Mouse (Mus musculus) heart, embryonic 14.5 days (tissue): Measurements from ENCODE around the gene Focad. TPM values are rescaled to one million over a fixed set of nuclear protein-coding genes. Genes with fewer than 3 reads are reported as not detected.

ENCODE experiments used
- ATAC-seq: fragments of 200-750 bp; cut with Nextera tagmentation; 2 replicates; pipeline ENCODE4 v1.8.0; 2017; ENCODE audit warnings: low read depth, moderate TSS enrichment; ENCODE audit not compliant: insufficient number of reproducible peaks, insufficient read depth, low FRiP score
- H3K27ac ChIP-seq, 2 experiments: fragments of 200-500 bp in 1 of 2; fragments of 300-500 bp in 1 of 2; sonication (generic) in 1 of 2; replicated peaks in 1 of 2; 2 replicates each; pipeline ENCODE4 v1.5.1; 2012 to 2014; ENCODE audit warnings: low read depth in 2 of 2, low read length in 2 of 2, control low read depth in 1 of 2, mild to moderate bottlenecking in 1 of 2, mixed read lengths in 1 of 2; ENCODE audit not compliant: control insufficient read depth in 1 of 2, insufficient read depth in 1 of 2
- H3K27me3 ChIP-seq: fragments of 300-500 bp; sonication (generic); 2 replicates; pipeline ENCODE4 v1.6.1; 2014; ENCODE audit warnings: mild to moderate bottlenecking, low read length, control low read depth; ENCODE audit not compliant: control insufficient read depth, insufficient read depth
- H3K36me3 ChIP-seq: fragments of 300-500 bp; sonication (generic); 2 replicates; pipeline ENCODE4 v1.6.1; 2014; ENCODE audit warnings: mild to moderate bottlenecking, control low read depth, low read length, mixed read lengths; ENCODE audit not compliant: control insufficient read depth, insufficient read depth
- H3K4me1 ChIP-seq, 2 experiments: fragments of 200-500 bp in 1 of 2; fragments of 300-500 bp in 1 of 2; sonication (generic) in 1 of 2; 2 replicates each; pipeline ENCODE4 v1.6.1; 2012 to 2014; ENCODE audit warnings: low read length in 2 of 2, control low read depth in 1 of 2, mixed read lengths in 1 of 2; ENCODE audit not compliant: control insufficient read depth in 2 of 2, insufficient read depth in 2 of 2
- H3K4me2 ChIP-seq: fragments of 300-500 bp; sonication (generic); 2 replicates; pipeline ENCODE4 v1.6.1; 2014; ENCODE audit warnings: mild to moderate bottlenecking, low read length
- H3K4me3 ChIP-seq, 2 experiments: fragments of 200-500 bp in 1 of 2; fragments of 300-500 bp in 1 of 2; sonication (generic) in 1 of 2; 2 replicates each; pipeline ENCODE4 v1.5.1; 2012 to 2014; ENCODE audit warnings: low read length in 2 of 2, mild to moderate bottlenecking in 2 of 2, control low read depth in 1 of 2, low read depth in 1 of 2, moderate library complexity in 1 of 2; ENCODE audit not compliant: control insufficient read depth in 1 of 2, insufficient read depth in 1 of 2
- H3K9ac ChIP-seq: fragments of 300-500 bp; sonication (generic); 2 replicates; pipeline ENCODE4 v1.6.1; 2014; ENCODE audit warnings: mild to moderate bottlenecking, low read length
- H3K9me3 ChIP-seq: fragments of 300-500 bp; sonication (generic); 2 replicates; pipeline ENCODE4 v1.6.1; 2016; ENCODE audit warnings: low read length, control low read depth; ENCODE audit not compliant: control insufficient read depth
- WGBS: fragments of 180-500 bp; shearing (Covaris S2); extraction: QIAGEN DNeasy Blood & Tissue Kit; methylation state at CpG from one replicate; pipeline ENCODE4 v1.1.7; 2014; 5-methylcytosine and 5-hydroxymethylcytosine counted together
- polyA plus RNA-seq: library from polyadenylated mRNA; unstranded; fragments of >200 nt; fragmentation: Nextera tagmentation; extraction: Ambion mirVana; gene quantifications from 2 replicates; pipeline ENCODE4 v1.2.1, GENCODE M21; 2014

Gene Focad
- polyA plus RNA-seq, 1 experiment from 2014 or later, result 9.8 TPM

GRCm38 (mm10) chr4:88337365-88337764, 242.9 kb downstream of the Focad start:
- Histone ChIP-seq H3K4me1 (no peaks in the 10 kb centered on the region), H3K9ac (no peak overlapping the region), H3K36me3 (no peaks in the 10 kb centered on the region; the same call in 1 of the 2 replicates), H3K9me3 (no peaks in the 10 kb centered on the region), H3K4me2 (no peak overlapping the region), H3K27ac (no peak overlapping the region), H3K4me3 (no peak overlapping the region), H3K27me3 (no peaks in the 10 kb centered on the region)
- ATAC-seq, result no peak
- 77% methylated on average over 2 of the region's 2 CpGs for WGBS

DNA sequence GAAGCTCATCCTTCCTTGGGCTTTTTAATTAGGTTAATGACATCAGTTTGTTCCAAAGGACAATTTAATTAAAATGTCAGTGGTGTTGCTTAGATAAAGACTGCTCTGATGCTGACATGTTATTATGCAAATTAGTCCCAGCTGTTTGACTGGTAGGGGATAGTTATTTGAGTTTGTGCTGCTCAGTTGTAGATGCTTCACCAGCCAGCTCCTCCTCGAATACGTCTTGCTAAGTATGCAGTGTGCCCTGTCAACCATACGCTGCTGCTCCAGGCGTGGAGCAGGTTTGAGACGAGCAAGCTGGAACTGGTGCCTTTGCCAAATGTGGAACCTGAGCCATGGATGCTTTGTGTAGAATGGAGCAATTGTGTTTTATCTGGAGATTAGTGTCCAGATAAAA, 243.7 kb downstream of the Focad start:
- no peak for ATAC-seq
- H3K9me3 ChIP-seq, result no peaks in the 10 kb centered on the region
- no peaks in the 10 kb centered on the region; the same call in 1 of the 2 replicates for H3K36me3 ChIP-seq
- WGBS, result 70% methylated on average over 5 of the region's 5 CpGs
- no peak overlapping the region for H3K4me2 ChIP-seq
- no peaks in the 10 kb centered on the region for H3K27me3 ChIP-seq
- H3K4me1 ChIP-seq, result no peaks in the 10 kb centered on the region
- H3K9ac ChIP-seq, result no peak overlapping the region
- H3K27ac ChIP-seq, result no peak overlapping the region
- no peak overlapping the region for H3K4me3 ChIP-seq

DNA sequence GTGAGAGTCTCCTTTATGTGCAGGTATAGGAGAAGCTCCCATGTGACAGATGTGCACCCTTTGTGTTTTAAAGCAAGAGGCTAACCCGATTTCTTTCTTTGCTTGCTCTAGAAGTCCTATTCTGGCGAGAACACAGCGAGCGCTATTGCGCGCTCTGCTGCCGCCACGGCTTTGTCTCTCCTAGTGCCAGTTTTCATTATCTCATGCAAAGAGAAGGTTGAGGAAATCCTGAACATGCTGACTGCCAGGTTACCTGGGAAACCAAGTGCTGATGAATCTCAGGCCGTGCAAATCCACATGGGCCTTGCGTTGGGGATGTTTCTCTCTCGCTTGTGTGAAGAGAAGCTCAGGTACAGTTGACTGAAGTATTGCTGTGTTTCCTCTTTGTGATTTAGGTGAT, 250.0 kb downstream of the Focad start:
- Histone ChIP-seq H3K27me3 (no peaks in the 10 kb centered on the region), H3K36me3 (no peaks in the 10 kb centered on the region; the same call in 1 of the 2 replicates), H3K9ac (no peak overlapping the region), H3K4me3 (no peak overlapping the region), H3K27ac (no peak overlapping the region), H3K4me1 (no peaks in the 10 kb centered on the region), H3K9me3 (no peaks in the 10 kb centered on the region), H3K4me2 (no peak overlapping the region)
- no peak for ATAC-seq
- 86% methylated on average over 11 of the region's 11 CpGs for WGBS

DNA sequence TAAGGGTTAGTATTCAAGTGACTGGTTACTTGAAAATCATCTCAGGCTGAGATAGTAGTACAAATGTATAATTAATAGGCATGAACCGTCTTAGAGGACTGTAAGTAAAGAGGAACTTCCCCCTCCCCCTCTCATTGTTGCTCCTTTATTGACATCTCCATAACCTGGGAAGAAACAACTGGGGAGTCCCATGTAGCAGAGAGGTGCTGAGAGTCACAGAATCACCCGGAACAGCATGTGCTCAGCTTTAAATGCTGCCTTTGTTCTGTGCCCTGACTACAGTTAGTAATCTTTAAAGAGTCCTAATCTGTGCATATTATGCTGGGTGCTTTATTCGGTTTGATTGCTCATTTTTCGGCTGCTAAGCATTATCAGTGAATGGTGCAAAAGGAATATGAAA, 250.6 kb downstream of the Focad start:
- H3K9ac ChIP-seq, result no peak overlapping the region
- H3K4me1 ChIP-seq, result no peaks in the 10 kb centered on the region
- H3K36me3 ChIP-seq, result no peaks in the 10 kb centered on the region; the same call in 1 of the 2 replicates
- no peak overlapping the region for H3K4me2 ChIP-seq
- H3K27me3 ChIP-seq, result no peaks in the 10 kb centered on the region
- no peak for ATAC-seq
- H3K4me3 ChIP-seq, result no peak overlapping the region
- 78% methylated on average over 4 of the region's 4 CpGs for WGBS
- H3K9me3 ChIP-seq, result no peaks in the 10 kb centered on the region
- no peak overlapping the region for H3K27ac ChIP-seq

- 75% methylated on average over 8 of the region's 8 CpGs for WGBS
- H3K4me3 ChIP-seq, result no peak overlapping the region
- H3K4me2 ChIP-seq, result no peak overlapping the region
- no peak for ATAC-seq
- H3K27me3 ChIP-seq, result no peaks in the 10 kb centered on the region
- no peaks in the 10 kb centered on the region for H3K4me1 ChIP-seq
- no peak overlapping the region for H3K27ac ChIP-seq
- H3K9me3 ChIP-seq, result no peaks in the 10 kb centered on the region
- no peak overlapping the region for H3K9ac ChIP-seq
- H3K36me3 ChIP-seq, result no peaks in the 10 kb centered on the region; the same call in 1 of the 2 replicates
Observed at GRCm38 (mm10) chr4:88345938-88346337, 251.5 kb downstream of the Focad start.

GRCm38 (mm10) chr4:88350910-88351309, 256.5 kb downstream of the Focad start:
- peak; percentile 54; the same call in 1 of the 2 replicates for ATAC-seq
- H3K36me3 ChIP-seq, result no peaks in the 10 kb centered on the region
- no peak overlapping the region for H3K4me2 ChIP-seq
- no peak overlapping the region for H3K9ac ChIP-seq
- WGBS, result 4% methylated on average over 4 of the region's 4 CpGs
- no peaks in the 10 kb centered on the region for H3K4me1 ChIP-seq
- H3K4me3 ChIP-seq, result no peak overlapping the region
- H3K27ac ChIP-seq, result no peak overlapping the region
- H3K9me3 ChIP-seq, result no peaks in the 10 kb centered on the region
- no peaks in the 10 kb centered on the region for H3K27me3 ChIP-seq

- no peaks in the 10 kb centered on the region for H3K36me3 ChIP-seq
- no peak overlapping the region for H3K9ac ChIP-seq
- H3K4me2 ChIP-seq, result no peak overlapping the region
- 71% methylated on average over 2 of the region's 2 CpGs for WGBS
- no peak for ATAC-seq
- no peak overlapping the region for H3K27ac ChIP-seq
- no peak overlapping the region for H3K4me3 ChIP-seq
- H3K27me3 ChIP-seq, result no peaks in the 10 kb centered on the region
- H3K9me3 ChIP-seq, result no peaks in the 10 kb centered on the region
- no peaks in the 10 kb centered on the region for H3K4me1 ChIP-seq
Observed at GRCm38 (mm10) chr4:88356652-88357051, 262.2 kb downstream of the Focad start.

- Histone ChIP-seq H3K27me3 (no peaks in the 10 kb centered on the region), H3K9ac (no peak overlapping the region), H3K36me3 (no peaks in the 10 kb centered on the region), H3K4me3 (no peak overlapping the region), H3K4me1 (no peaks in the 10 kb centered on the region), H3K4me2 (no peak overlapping the region), H3K27ac (no peak overlapping the region), H3K9me3 (no peaks in the 10 kb centered on the region)
- no peak for ATAC-seq
- WGBS, result 49% methylated on average over 3 of the region's 3 CpGs
Observed at GRCm38 (mm10) chr4:88357431-88357830, 263.0 kb downstream of the Focad start.
